Mouse (Mus musculus): ENCODE results near the gene Cfap70.
A peak's percentile ranks its signal among the peaks of the same experiment; 100 is the strongest.

Cfap70 gene

DNA sequence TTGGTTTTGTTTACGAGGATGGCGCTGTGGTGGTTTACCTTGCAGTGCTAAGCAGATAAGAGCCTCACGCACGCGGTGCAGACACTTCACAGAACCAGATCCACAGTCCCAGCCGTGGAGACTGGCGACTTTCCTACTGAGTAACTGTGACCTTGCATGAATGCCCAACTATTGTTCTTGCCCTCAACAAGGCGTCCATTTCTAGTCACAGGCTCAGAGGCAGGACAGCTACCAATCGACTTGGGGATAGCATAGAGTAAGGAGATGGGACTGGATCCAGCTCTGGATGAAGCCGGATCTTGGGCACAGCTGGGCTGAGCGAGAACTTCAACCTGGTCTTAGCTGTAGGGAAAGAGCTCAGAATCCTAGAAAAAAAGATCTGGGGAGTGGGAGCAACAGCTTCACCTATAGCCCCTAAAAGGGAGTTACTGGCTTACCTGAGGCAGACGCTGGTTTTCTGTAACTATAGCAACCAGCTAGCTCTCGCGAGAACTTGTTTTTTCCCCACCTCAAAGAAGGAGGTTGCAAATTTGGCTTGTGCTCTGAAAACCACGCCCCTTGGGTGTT, at the start of gene Cfap70:
Cfap70 (minus strand) TSS at position 462 of the 567 bp plus-strand sequence.
- peak; percentile 68 for DNase-seq (ENCODE audit: low spot score)

DNA sequence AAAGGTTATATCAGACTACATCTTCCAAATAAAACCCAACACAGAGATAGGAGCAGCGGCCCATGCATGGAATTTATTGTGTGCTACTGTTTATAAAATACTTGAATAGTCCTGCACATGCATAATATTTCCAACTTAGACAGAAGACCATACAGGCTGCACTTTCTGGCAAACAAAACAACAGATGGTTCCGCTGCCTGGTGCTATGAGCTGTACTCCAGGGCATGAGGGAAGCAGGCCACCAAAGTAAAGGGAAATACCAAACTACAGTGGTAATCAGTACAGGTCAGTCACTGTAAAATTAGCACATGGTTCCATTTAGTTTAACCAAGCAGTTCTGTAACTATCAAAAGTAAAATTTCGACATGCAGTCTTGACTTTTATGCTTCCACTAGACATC, 48.0 kb upstream of the Cfap70 start:
- no peak for DNase-seq (ENCODE audit: low spot score)

DNA sequence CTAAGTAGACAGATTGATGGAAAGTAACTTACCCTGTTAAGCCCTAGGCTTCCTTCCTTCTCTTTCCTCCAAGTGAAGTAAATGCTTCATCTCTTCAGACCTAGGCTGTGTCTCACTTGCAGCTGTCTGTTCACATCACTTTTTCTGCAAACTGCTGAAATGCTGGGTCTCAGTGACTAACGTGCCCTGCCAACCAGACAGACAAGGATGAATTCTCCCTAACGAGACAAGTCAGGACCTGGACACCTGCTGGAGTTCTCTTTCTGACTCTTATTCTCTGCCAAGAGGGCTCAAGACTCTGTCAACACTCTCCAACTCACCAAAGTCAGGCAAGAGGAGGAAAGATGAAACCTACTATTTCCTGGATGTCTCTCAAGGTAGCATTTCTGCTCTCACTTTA, 44.6 kb upstream of the Cfap70 start, which contains the start of gene Mss51:
Mss51 (minus strand) TSS at position 299 of the 400 bp plus-strand sequence.
- no peak for DNase-seq (ENCODE audit: low spot score)

DNA sequence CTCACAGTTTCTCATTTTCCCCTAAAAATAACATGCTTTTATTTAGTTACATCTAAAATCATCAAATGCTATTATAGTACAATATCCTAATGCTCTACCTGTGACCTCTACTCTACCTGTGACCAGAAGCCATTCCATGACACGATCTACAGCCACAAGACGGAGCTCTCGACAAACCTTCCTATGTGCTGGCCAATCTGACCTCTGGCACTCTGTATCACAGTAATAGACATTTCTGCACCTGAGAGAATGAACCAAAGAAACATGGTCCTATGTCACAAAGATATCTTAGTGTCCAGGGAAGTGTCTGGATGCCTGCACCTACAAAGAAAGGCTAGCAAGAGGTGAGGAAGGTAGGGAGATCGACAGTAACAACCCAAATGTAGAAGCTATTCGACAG, 34.0 kb upstream of the Cfap70 start:
- DNase-seq (ENCODE audit: low spot score) = no peak

DNA sequence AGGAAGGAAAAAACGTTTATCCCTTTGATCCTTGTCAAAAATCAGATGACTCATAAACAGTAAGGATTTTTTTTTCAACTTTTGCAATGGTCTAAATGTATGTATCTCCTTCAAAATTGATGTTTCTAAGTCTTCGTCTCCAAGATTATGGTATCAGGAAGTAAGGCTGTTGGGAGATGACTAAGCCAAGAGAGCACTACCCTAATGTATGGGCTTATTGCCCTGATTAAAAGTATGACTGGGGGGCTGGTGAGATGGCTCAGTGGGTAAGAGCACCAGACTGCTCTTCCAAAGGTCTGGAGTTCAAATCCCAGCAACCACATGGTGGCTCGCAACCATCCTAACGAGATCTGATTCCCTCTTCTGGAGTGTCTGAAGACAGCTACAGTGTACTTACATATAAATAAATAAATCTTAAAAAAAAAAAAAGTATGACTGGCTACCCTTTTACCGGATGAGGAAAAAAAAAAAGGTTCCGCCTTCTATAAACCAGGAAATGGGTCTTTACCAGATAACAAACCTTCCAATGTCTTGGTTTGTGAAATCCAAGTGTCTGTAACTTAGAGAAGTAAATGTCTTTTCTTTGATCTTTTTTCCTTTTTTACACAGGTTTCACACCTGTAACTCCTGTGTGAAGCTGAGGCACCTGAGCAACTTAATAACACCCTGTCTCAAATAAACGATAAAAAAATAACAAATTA, 30.2 kb upstream of the Cfap70 start:
- no peak for DNase-seq (ENCODE audit: low spot score)

DNA sequence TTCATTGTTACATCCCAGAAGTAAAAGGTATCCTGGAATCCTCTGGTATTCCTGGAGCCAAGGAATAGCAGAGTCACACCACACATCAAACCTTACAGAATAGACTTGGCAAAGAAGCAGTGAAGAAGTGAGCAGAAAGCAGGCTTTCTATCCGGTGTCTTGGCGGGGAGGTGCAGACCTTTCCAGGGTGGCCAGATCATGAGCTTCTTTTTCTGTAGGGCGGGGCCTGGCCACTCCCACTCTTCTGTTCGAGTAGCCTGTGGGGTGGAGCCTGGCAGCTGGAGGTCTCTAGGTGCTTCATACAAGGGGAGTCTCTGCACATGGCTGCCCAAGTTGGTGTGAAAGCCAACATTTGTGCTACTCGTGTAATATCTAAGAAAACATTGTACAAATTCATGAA, 29.2 kb upstream of the Cfap70 start:
- no peak for DNase-seq (ENCODE audit: low spot score)

DNA sequence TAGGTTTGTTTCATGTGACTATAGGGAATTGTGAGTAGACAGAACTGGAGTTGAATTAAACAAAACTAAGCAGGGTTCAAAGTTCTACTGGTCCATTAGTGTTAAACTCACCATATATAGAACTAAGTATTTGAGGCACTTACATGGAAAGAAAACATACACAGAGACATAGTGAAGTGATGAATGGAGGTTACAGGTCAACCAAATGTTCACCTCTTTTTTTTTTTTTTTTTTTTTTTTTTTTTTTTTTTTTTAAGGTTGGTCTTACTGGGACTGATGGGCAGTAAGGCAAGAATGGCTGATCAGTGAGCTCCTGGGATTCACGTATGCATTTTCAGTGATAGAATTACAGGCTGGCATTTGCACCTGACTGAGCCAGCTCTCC, 28.2 kb upstream of the Cfap70 start:
- DNase-seq (ENCODE audit: low spot score) = no peak

DNA sequence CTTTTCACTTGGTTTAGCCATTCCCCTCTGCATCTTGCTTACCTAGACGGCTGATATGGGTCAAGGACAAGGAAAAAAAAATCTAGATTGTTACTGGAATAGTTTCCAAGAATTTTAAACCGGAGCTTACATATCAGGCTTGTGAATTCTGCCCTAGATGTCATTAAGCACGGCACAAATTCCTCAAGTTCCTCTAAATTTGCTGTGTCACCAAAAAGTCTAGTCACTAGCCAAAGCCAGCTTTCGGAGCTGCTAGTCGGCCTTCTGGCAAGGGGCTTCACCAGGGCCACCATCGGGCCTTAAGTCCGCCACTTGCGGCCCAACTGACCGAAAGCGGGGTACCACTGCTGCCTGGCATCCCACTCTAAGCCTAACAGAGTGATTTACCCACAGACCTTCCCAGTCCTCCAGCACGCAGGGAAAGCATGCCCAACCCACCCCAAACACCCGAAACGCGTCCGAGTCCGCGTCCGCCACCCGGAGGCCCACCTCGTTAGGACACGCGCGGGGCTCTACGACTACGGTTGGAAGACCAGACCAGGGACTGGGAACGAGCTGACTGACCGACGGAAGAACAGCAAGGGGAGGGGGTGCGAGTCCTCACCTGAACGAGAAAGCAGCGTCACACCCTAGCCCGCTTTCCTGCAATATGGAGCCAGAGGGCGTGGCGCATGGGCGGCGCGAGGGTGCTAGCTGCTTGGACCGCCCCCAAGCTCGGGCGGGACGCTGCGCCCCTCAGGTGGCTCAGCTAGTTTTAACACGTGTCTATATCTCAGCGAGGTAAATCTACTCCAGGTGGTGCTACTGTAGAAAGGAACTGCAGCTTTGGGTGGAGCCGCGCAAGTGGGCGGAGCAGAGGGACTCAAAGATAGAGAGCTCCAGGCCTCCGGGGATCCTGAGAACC, 27.5 kb upstream of the Cfap70 start, which contains the start of gene Anxa7:
Anxa7 (minus strand) TSS at position 843 of the 904 bp plus-strand sequence.
- DNase-seq (ENCODE audit: low spot score) = peak; percentile 83

DNA sequence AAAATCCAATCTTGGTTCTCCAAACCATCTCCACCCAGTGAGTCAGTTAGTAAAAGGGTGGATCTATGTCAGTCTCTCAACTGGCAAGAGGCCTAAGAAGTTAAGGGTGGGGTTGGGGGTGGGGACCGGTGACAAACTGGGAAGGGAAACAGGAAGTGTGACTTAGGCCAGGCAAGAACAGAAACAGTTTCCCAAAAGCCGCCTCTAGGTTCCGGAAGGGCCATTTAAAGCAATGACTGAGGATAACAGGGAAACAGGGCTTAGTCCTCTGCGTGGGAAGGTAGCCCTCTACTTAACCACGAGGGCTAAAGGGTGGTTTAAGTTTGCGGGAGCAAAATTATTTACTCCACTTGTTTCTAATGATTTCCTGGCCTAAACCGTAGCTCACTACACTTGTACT, 26.8 kb upstream of the Cfap70 start:
- peak; percentile 38 for DNase-seq (ENCODE audit: low spot score)

DNA sequence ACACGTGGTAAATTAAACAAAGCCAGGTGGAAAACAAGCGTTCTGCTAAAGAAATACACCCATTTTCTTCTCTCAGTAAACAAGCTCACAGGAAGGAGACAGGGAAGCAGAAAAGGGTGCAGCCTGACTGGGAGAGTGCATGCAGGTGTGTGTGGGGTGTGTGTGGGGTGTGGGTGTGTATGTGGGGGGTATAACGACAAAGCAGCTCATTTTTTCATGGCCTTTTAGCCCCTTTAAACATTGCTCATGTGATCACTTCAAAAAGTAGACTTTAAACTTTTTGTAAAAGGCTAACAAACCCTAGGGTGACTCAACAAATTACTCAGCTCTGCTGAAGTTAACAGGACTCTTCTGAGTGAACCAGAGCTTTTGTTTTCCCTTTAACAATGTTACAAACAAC, 26.4 kb upstream of the Cfap70 start:
- no peak for DNase-seq (ENCODE audit: low spot score)

DNA sequence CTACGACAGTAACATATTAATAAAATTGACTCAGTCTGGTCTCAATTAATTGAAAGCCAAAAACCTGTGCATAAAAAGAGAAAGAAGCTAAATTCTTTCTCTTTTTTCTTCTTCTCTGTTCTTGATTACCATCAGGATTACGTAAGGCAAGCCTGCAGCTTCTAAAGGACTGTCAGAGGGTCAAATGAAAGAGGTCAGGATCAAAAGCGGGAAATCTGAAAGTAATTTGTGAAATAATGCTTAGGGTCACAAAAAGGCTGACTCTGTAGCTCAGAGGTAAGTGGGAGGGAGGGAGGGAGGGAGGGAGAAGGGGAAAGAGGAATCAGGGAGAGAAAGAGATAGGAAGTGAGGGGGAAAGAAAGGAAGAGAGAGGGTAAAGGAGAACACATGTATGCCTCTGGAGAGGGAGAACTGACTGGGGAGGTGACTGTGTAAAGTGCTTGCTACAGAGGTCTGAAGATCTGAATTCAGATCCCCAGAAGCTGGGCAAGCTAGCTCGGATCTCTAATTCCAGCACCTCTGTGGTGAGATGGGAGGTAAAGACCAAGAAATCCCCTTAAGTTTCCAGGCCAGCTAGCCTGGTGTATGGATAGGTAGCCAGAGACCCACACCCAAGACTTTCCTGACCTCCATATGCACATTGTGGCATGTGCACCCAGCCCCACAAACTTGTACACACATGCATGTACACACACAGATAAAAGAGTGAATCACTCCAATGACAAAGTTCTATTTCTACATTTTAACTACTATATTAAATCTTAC, 25.4 kb upstream of the Cfap70 start:
- no peak for DNase-seq (ENCODE audit: low spot score)

DNA sequence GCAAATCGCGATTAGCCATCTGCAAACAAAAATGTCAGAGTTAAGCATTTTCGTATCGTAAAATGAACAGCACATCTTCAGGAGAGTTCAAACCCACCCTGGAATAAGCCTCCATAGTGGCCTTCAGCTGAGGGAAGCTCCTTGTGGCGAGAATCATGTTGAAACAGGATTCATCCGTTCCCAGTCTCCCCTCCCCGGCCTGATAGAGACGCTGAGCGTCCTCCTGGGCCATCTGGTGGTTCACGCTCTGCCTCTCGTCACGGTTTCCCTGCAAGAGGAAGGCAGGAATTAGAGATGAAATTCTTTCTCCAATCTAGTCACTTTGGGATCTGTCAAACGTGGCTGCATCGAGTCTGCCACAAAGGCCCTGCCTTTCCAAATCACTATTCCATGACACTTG, 8.2 kb upstream of the Cfap70 start:
- no peak for DNase-seq (ENCODE audit: low spot score)

DNA sequence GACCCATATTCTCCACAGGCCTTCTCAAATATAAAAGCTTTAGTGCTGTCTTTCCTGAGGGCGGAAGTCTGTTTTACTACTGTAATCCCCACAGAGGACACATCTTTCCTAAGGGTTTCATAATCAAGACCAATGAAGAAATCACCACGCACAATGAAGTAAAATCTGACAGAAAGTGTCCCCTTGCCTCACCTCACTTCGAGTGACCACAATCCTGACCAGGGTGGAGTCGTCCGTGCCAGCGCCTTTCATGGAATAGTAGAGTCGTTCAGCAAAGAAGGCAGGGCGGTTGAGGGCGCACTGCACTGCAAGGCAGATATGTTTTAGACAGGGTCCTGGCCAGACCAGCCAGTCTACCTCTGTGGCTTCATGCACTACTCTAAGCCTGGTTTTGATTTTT, 6.4 kb upstream of the Cfap70 start:
- no peak for DNase-seq (ENCODE audit: low spot score)

DNA sequence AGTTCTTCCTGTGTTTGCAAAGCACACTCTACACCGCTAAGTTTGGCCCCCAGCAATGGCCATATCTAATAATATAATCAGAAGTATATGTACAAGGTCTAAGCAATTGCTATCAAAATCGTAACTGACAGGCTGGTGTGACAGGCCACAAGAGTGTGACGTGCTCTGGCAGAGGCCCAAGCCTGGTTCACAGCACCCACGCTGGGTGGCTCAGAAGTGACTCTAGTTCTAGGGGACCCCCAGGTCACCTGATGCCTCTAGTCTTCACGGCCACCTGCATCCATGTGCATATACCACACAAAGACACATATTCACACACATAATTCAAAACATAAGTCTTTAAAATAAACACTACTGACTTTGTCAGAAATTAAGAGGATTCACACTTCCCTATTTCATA, 903 bp upstream of the Cfap70 start:
- no peak for DNase-seq (ENCODE audit: low spot score)

DNA sequence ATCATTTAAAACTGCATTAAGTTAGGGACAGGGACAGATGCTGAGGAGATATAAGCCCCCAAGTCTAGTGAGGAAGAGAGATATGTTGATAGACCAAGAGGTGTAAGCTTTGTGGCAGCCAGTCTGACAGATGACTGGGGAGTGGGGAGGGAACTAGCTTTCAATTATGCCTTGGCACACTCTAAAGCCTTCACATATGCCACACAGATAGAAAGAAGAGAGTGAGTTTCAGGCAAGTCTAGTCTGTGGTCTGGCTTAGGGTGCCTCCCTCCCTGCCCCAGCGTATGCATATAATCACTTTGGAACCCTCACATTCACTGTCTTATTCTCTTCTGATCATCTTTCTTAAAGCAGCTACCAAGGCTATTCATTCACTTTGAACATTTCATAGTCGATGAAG, 724 bp downstream of the Cfap70 start:
- DNase-seq (ENCODE audit: low spot score) = no peak

DNA sequence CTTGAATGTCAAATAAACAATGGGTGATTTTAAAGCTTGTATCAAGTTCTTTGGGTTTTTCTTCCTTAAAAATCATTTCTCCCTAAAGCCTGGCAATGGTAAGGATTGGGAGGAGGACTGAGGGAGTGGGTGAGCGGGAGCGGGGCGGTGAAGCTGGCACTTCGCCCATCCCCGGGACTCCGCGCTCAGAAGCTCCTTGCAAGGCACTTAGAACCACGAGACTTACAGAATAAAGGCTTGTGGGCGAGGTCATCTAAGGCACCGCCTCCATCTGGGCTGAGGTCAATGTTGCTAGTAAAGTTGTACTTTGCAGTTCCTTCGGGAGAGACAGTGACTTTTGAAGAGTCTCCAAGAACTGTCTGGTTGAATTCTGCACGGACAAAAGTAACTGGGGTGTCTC, 4.8 kb downstream of the Cfap70 start:
- DNase-seq (ENCODE audit: low spot score) = no peak

DNA sequence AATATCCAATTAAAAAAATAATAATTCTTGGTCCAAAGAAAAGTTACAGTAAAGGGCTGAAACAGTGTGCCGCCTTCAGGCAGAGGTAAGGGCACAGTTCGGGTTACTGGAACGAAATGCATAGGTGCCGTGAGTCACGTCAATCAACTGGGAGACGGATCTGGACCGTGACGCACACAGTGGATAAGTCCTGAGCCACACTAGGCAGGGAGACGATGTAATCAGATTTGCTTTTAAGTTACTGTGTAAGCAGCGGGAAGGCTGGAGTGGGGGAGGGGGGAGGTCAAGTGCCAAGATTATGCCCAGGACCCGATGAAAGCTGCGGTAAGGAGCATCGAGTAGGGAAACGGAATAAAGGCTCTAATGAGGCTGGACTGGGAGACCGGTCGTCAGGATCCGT, 9.8 kb downstream of the Cfap70 start:
- no peak for DNase-seq (ENCODE audit: low spot score)

DNA sequence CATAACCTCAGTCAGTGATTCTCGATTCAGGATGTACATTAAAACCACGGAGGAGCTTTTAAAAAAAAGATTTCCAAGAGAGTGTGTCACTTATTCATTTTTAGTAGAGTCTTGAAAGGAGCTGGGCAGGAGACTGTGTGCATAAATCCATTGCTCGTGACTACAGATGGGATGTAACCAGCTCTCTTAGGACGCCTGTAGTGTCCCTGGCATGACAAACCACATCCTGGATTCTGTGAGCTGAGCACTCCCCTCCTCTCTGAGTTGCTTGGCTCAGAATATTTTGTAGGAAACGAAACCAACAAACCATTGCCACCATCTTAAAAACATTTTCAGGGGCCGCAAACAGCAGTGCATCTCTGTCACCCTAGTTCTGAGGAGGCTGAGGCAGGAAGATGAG, 15.1 kb downstream of the Cfap70 start:
- DNase-seq (ENCODE audit: low spot score) = no peak

DNA sequence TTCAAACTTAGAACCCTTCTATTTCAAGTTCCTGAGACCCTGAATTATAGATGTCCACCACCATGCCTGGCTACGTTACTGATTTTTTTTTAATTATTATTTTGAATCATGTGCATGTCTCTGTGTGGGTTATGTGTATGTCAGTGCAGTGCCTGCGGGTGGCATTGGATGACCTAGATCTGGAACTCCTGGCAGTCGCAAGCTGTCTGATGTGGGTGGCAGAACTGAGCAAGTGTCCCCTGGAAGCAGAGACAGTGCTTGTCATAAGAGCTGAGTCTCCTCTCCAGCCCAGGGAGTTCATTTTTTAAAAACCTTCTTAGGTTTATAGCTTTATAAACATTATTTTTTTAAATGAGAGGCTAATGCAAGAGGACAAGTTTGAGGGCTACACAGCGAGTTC, 19.6 kb downstream of the Cfap70 start:
- no peak for DNase-seq (ENCODE audit: low spot score)

DNA sequence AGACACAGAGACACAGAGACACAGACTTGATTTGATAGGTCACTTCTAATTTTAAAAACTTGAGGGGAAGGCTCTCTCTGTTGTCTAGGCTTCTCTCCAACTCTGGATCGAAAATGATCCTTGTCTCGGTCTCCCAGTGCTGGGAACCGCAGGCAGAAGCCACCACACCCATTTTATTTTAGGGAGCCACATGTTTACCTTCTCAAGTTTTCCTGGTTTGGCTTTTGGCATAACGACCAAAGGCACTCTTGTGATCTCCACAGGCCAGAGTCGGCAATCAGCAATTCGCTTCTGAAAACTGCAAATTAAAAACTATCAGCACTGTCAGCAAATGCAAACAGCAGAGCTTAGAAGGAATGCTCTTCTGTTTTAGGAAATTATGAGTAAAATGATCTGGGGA, 20.3 kb downstream of the Cfap70 start:
- no peak for DNase-seq (ENCODE audit: low spot score)

DNA sequence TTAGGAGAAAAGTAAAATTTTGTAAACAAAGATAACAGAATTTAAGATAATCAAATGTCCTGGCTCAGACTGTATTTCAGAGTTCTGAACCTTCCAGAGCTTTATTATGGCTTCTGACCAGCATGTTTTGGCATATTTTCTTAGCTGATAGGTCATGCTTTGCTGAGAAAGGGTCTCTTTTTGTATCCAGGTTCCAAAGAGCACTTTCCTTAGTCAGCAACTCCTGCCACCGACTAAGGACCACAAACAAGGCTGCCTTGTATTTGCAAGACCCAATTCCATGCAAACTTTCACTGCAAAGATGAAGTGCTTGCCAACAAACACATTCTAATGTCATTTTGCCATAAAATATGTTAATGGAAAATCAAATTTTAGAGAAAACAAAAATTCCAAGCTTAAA, 22.2 kb downstream of the Cfap70 start:
- no peak for DNase-seq (ENCODE audit: low spot score)

DNA sequence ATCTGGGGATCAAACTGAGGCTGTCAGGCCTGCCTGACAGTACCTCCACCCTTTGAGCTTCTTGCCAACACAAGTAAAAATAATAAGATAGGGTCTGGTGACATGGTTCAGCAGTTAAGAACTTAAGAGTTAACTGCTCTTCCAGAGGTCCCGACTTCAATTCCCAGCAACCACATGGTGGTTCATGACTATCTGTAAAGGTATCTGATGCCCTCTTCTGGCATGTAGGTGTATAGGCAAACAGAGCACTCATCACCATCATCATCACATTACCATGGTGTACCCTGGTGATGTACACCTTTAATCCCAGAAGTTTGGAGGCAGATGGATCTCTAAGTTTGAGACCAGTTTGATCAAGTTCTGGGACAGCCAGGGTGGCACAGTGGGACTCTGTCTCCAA, 23.4 kb downstream of the Cfap70 start:
- DNase-seq (ENCODE audit: low spot score) = no peak
